Mouse (Mus musculus): Measurements from ENCODE around the gene Il23a. TPM values are rescaled to one million over a fixed set of nuclear protein-coding genes. Genes with fewer than 3 reads are reported as not detected.
"Not testable (repeated sequence)": the region's sequence is repeated elsewhere in the genome, so short reads cannot be mapped to it uniquely, and the experiment has no call there.

Il23a gene
- polyA plus RNA-seq, 1 experiment from 2014 or later, result 0.20 TPM

GRCm38 (mm10) chr10:128275374-128275773 is 23.2 kb downstream of the Il23a start:
- not testable (repeated sequence) for H3K4me2 ChIP-seq; H3K27me3 ChIP-seq; H3K4me3 ChIP-seq; H3K9me3 ChIP-seq; ATAC-seq (ENCODE audit: insufficient number of reproducible peaks, low FRiP score, low TSS enrichment, low read depth); H3K9ac ChIP-seq; H3K4me1 ChIP-seq; H3K27ac ChIP-seq
- 98% methylated on average over 1 of the region's 1 CpGs for WGBS
- peaks cover 24% of the 10 kb centered on the region for H3K36me3 ChIP-seq

GRCm38 (mm10) chr10:128272819-128273439 is 25.6 kb downstream of the Il23a start:
- H3K4me2 ChIP-seq; H3K4me3 ChIP-seq; H3K27me3 ChIP-seq; H3K9me3 ChIP-seq; ATAC-seq (ENCODE audit: insufficient number of reproducible peaks, low FRiP score, low TSS enrichment, low read depth); H3K4me1 ChIP-seq; H3K27ac ChIP-seq; H3K9ac ChIP-seq: not testable (repeated sequence)
- peaks cover 10% of the 10 kb centered on the region for H3K36me3 ChIP-seq
- 83% methylated on average over 6 of the region's 7 CpGs for WGBS

DNA sequence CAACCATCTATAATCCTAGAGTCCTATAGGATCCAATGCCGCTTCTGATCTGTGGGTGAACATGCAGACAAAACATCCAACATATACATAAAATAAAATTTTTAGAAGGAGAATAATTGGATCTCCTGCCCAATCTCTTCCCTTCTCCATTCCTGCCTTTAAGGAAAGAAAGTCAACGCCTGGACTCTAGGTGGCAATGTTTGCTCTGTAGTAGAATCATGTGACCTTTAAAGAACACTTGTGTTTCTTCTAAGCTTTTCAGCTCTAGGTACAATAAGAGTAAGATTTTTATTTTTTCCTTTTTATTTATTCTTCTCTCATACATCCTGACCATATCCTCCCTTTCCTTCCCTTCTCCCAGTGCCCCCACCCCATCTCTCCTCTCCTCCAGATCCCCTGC is 26.7 kb downstream of the Il23a start:
- Histone ChIP-seq H3K36me3 (peaks cover 6% of the 10 kb centered on the region), H3K27me3 (no peaks in the 10 kb centered on the region), H3K4me2 (no peak overlapping the region), H3K9ac (no peak overlapping the region), H3K4me3 (no peak overlapping the region; the same call in 1 of the 2 replicates), H3K4me1 (peaks cover 5% of the 10 kb centered on the region; the same call in 1 of the 2 replicates), H3K27ac (no peak overlapping the region), H3K9me3 (no peaks in the 10 kb centered on the region)
- ATAC-seq (ENCODE audit: insufficient number of reproducible peaks, low FRiP score, low TSS enrichment, low read depth), result no peak
- 64% methylated on average over 2 of the region's 2 CpGs for WGBS

GRCm38 (mm10) chr10:128270866-128271265 is 27.7 kb downstream of the Il23a start:
- peak overlapping the region; percentile 79 for H3K4me3 ChIP-seq
- peaks cover 5% of the 10 kb centered on the region; the same call in 1 of the 2 replicates for H3K4me1 ChIP-seq
- H3K27ac ChIP-seq, result peak overlapping the region; percentile 75; the same call in 1 of the 2 replicates
- no peaks in the 10 kb centered on the region for H3K36me3 ChIP-seq
- peak overlapping the region; percentile 57 for H3K9ac ChIP-seq
- ATAC-seq (ENCODE audit: insufficient number of reproducible peaks, low FRiP score, low TSS enrichment, low read depth), result no peak
- no peaks in the 10 kb centered on the region for H3K27me3 ChIP-seq
- WGBS, result 45% methylated on average over 7 of the region's 7 CpGs
- no peaks in the 10 kb centered on the region for H3K9me3 ChIP-seq
- H3K4me2 ChIP-seq, result peak overlapping the region; percentile 58

DNA sequence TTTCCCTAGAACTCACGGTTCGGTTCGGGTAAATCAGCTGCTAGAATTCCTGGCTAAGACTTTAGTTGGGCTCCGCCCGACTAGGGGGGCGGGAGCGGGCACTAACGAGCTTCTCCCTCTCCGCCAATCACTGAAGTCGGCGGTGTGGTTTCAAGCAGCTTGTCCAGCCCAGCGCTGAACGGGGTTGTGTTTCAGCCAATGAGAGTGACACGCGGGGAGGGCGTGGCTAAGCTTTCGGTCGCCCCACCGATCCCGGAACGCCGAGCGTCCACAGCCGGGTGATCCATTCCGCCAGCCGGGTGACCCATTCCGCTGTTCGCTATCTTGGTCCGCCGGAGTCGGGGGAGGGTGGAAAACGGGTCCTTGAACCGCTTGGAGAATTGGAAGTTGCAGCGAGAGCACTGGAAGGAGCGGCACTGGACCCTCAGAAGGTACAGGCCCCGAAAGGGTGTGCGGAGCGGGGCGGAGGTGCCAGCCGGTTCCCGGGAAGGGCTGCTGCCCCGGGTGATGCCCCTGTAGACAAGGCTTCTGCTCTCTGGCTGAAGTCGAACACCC is 28.2 kb downstream of the Il23a start, which contains the start of gene Stat2:
TSS of gene Stat2 (plus strand) at position 273 of the 555 bp plus-strand sequence.
- ATAC-seq (ENCODE audit: insufficient number of reproducible peaks, low FRiP score, low TSS enrichment, low read depth), result peak; percentile 98
- peak within 1 kb of the TSS; percentile 65 for H3K4me2 ChIP-seq
- under 1% methylated on average over 43 of the region's 43 CpGs for WGBS

DNA sequence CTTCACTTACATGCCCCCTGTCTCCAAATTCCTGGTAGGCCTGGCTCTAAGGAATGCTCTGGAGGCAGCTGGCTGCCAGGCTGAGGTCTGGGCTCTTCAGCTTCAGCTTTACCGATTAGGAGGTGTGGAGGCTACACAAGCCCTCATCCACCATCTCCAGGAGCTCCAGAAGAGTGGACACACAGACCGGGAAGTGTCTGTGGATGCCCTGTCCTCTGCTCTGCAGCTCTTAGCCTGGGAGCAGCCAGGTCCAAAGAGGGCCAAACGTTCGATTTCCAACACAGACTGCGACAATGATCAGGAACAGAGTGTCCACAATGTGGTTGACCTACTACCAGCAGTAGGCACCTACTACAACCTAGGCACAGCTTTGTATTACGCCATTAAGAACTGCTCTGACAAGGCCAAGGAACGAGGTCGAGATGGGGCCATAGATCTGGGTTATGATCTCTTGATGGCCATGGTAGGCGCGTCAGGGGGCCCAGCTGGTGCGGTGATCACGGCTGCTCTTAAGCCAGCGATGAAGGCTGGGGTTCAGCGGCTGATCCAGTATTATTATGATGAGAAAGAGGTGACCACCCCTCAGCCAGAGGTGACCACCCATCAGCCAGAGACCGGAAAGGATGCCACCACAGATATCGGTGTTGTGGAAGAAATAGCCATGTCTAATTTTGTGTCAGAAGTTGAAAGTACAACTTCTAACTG is 29.2 kb downstream of the Il23a start:
- Histone ChIP-seq H3K4me3 (peak overlapping the region; percentile 79; the same call in 1 of the 2 replicates), H3K4me1 (peaks cover 5% of the 10 kb centered on the region; the same call in 1 of the 2 replicates), H3K9ac (no peak overlapping the region), H3K27me3 (no peaks in the 10 kb centered on the region), H3K4me2 (peak overlapping the region; percentile 65; the same call in 1 of the 2 replicates), H3K9me3 (no peaks in the 10 kb centered on the region), H3K27ac (no peak overlapping the region), H3K36me3 (no peaks in the 10 kb centered on the region)
- no peak for ATAC-seq (ENCODE audit: insufficient number of reproducible peaks, low FRiP score, low TSS enrichment, low read depth)
- 90% methylated on average over 16 of the region's 16 CpGs for WGBS

More for the DNA sequence above, 28.2 kb downstream of the Il23a start, which contains the start of gene Stat2:
- no peaks in the 10 kb centered on the region for H3K36me3 ChIP-seq
- peaks cover 5% of the 10 kb centered on the region; the same call in 1 of the 2 replicates for H3K4me1 ChIP-seq
- no peaks in the 10 kb centered on the region for H3K9me3 ChIP-seq
- H3K27me3 ChIP-seq, result no peaks in the 10 kb centered on the region
- H3K9ac ChIP-seq, result peak within 1 kb of the TSS; percentile 57
- peak within 1 kb of the TSS; percentile 79 for H3K4me3 ChIP-seq
- peak within 1 kb of the TSS; percentile 75 for H3K27ac ChIP-seq

- 73% methylated on average over 6 of the region's 6 CpGs for WGBS
- Histone ChIP-seq H3K4me2 (no peak within 1 kb of the TSS), H3K27ac (no peak within 1 kb of the TSS), H3K27me3 (no peaks in the 10 kb centered on the region), H3K9ac (no peak within 1 kb of the TSS), H3K4me3 (no peak within 1 kb of the TSS), H3K4me1 (peaks cover 5% of the 10 kb centered on the region; the same call in 1 of the 2 replicates), H3K9me3 (no peaks in the 10 kb centered on the region), H3K36me3 (no peaks in the 10 kb centered on the region)
- no peak for ATAC-seq (ENCODE audit: insufficient number of reproducible peaks, low FRiP score, low TSS enrichment, low read depth)
These were observed 30.2 kb downstream of the Il23a start, which contains the start of gene Apof for GRCm38 (mm10) chr10:128268371-128268770. Apof (plus strand) TSS chr10:128268671.

GRCm38 (mm10) chr10:128263393-128264310 is 34.9 kb downstream of the Il23a start:
- no peak overlapping the region for H3K4me3 ChIP-seq
- 74% methylated on average over 6 of the region's 6 CpGs for WGBS
- no peak for ATAC-seq (ENCODE audit: insufficient number of reproducible peaks, low FRiP score, low TSS enrichment, low read depth)

GRCm38 (mm10) chr10:128262300-128262699 is 36.3 kb downstream of the Il23a start:
- no peak overlapping the region for H3K4me2 ChIP-seq
- H3K9ac ChIP-seq, result no peak overlapping the region
- H3K9me3 ChIP-seq, result no peaks in the 10 kb centered on the region
- 76% methylated on average over 22 of the region's 22 CpGs for WGBS
- H3K27me3 ChIP-seq, result no peaks in the 10 kb centered on the region
- H3K4me1 ChIP-seq, result no peaks in the 10 kb centered on the region
- no peak for ATAC-seq (ENCODE audit: insufficient number of reproducible peaks, low FRiP score, low TSS enrichment, low read depth)
- H3K27ac ChIP-seq, result no peak overlapping the region
- H3K4me3 ChIP-seq, result no peak overlapping the region
- no peaks in the 10 kb centered on the region for H3K36me3 ChIP-seq

More at GRCm38 (mm10) chr10:128263393-128264310, 34.9 kb downstream of the Il23a start:
- Histone ChIP-seq H3K27ac (no peak overlapping the region), H3K4me1 (no peaks in the 10 kb centered on the region), H3K27me3 (no peaks in the 10 kb centered on the region), H3K9ac (no peak overlapping the region), H3K36me3 (no peaks in the 10 kb centered on the region), H3K9me3 (no peaks in the 10 kb centered on the region), H3K4me2 (no peak overlapping the region)

- WGBS, result 85% methylated on average over 7 of the region's 7 CpGs
- not testable (repeated sequence) for H3K4me1 ChIP-seq; H3K36me3 ChIP-seq; H3K27me3 ChIP-seq; H3K4me2 ChIP-seq; ATAC-seq (ENCODE audit: insufficient number of reproducible peaks, low FRiP score, low TSS enrichment, low read depth); H3K9me3 ChIP-seq; H3K9ac ChIP-seq; H3K27ac ChIP-seq; H3K4me3 ChIP-seq
These were observed 38.2 kb downstream of the Il23a start for GRCm38 (mm10) chr10:128260376-128260775.

GRCm38 (mm10) chr10:128259946-128260345 is 38.6 kb downstream of the Il23a start:
- ATAC-seq (ENCODE audit: insufficient number of reproducible peaks, low FRiP score, low TSS enrichment, low read depth), result no peak
- Histone ChIP-seq H3K4me1 (no peaks in the 10 kb centered on the region), H3K27me3 (no peaks in the 10 kb centered on the region), H3K4me3 (no peak overlapping the region), H3K9me3 (no peaks in the 10 kb centered on the region), H3K27ac (no peak overlapping the region), H3K36me3 (no peaks in the 10 kb centered on the region), H3K4me2 (no peak overlapping the region), H3K9ac (no peak overlapping the region)
- WGBS, result 82% methylated on average over 5 of the region's 5 CpGs
